Comparison of ENCODE assay signal across 9 mouse cellular contexts in the genomic region with DNA sequence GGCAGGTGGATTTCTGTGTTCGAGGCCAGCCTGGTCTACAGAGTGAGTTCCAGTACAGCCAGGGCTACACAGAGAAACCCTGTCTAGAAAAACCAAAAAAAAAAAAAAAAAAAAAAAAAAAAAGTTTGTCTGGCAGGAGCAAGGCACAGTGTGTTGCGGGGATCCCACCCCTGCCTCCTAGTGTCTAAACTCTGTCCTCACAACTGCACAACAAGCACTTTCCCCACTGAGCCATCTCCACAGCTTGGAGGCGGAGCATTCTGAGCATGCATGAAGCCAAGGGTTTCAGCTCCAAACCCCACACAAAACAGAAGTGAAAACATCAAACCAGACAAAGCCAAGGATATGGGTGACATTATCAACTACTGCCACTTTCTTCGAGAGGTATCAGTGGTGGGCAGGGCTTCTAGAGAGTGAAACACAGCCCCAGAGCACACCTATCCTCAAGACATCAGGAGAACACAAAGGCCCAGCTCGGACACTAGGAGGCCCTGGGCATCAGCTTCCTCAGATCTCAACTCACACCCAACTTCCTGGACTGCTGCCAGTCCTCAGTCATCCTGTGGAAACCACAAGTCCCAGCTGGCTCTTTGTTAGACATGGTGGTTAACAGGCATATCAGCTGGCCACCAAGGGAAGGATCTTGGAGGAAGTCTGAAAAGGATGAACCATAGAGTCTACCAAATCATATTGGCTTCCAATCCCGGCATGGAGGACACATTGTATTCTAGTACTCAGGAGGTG. TPM values are rescaled to one million over a fixed set of nuclear protein-coding genes. Genes with fewer than 3 reads are reported as not detected.
DNase-seq lines count a peak whose midpoint lies in the region; ATAC-seq and TF ChIP-seq lines count a peak whose summit lies in the region.
"Had no signal": no experiment of that assay in that cellular context is flagged by ENCODE, and none has a peak within 500 bp of the region (broad histone marks: within the 10 kb centered on the region; RNA-seq: fewer than 3 reads in every experiment).

No protein-coding gene starts in this region.

- no peak for DNase-seq in forebrain, postnatal 0 days
- DNase-seq in thymus, postnatal 4 days: peak; percentile 32
- no peak for DNase-seq in thymus, adult 18-20 months
- no peak for DNase-seq in cerebellum, adult 11-12 months
- DNase-seq in left cerebral cortex, postnatal 36 days (ENCODE audit: low spot score in 2 of 2): no peak
- no peak for DNase-seq in midbrain, embryonic 10.5 days (ENCODE audit: low spot score)

- H3K9me3 ChIP-seq in forebrain, postnatal 0 days (ENCODE audit: low read length): no peaks in the 10 kb centered on the region
- H3K9me3 ChIP-seq in forebrain, embryonic 12.5 days: no peaks in the 10 kb centered on the region
- no peaks in the 10 kb centered on the region for H3K9me3 ChIP-seq in liver, embryonic 16.5 days (replicated peaks; ENCODE audit: control insufficient read depth, low read length)
- no peaks in the 10 kb centered on the region for H3K9me3 ChIP-seq in midbrain, embryonic 10.5 days (replicated peaks)
- H3K9me3 ChIP-seq: limb, embryonic 12.5 days had no signal

- no peak overlapping the region for H3K4me3 ChIP-seq in forebrain, postnatal 0 days (ENCODE audit: low read depth, low read length)
- no peak overlapping the region for H3K4me3 ChIP-seq in forebrain, embryonic 12.5 days (replicated peaks)
- no peak overlapping the region for H3K4me3 ChIP-seq in liver, embryonic 16.5 days (ENCODE audit: low read depth, low read length)
- H3K4me3 ChIP-seq in midbrain, embryonic 10.5 days: no peak overlapping the region
- H3K4me3 ChIP-seq: limb, embryonic 12.5 days had no signal

- peaks cover 57% of the 10 kb centered on the region for H3K36me3 ChIP-seq in forebrain, postnatal 0 days (ENCODE audit: insufficient read depth)
- H3K36me3 ChIP-seq in forebrain, embryonic 12.5 days (replicated peaks): peaks cover 69% of the 10 kb centered on the region
- H3K36me3 ChIP-seq in liver, embryonic 16.5 days (ENCODE audit: control insufficient read depth, insufficient read depth): peaks cover 36% of the 10 kb centered on the region
- H3K36me3 ChIP-seq in midbrain, embryonic 10.5 days: peaks cover 97% of the 10 kb centered on the region

- no peaks in the 10 kb centered on the region for H3K27me3 ChIP-seq in forebrain, postnatal 0 days (ENCODE audit: insufficient read depth, low read length)
- H3K27me3 ChIP-seq in forebrain, embryonic 12.5 days: no peaks in the 10 kb centered on the region
- no peaks in the 10 kb centered on the region for H3K27me3 ChIP-seq in liver, embryonic 16.5 days (ENCODE audit: control insufficient read depth, insufficient read depth, low read depth, low read length)
- no peaks in the 10 kb centered on the region for H3K27me3 ChIP-seq in midbrain, embryonic 10.5 days (ENCODE audit: low read depth, poor library complexity, severe bottlenecking)
- H3K27me3 ChIP-seq: limb, embryonic 12.5 days had no signal

- TF ChIP-seq CTCF in forebrain, postnatal 0 days (IDR thresholded peaks at IDR 0.05; ENCODE audit: low read depth): peak; percentile 15; the same call in 1 of the 2 replicates

- H3K4me2 ChIP-seq in forebrain, postnatal 0 days (ENCODE audit: low read depth): no peak overlapping the region
- no peak overlapping the region for H3K4me2 ChIP-seq in forebrain, embryonic 12.5 days
- H3K4me2 ChIP-seq in liver, embryonic 16.5 days (ENCODE audit: low read depth, low read length): no peak overlapping the region
- H3K4me2 ChIP-seq: limb, embryonic 12.5 days had no signal

- peak; percentile 61; the same call in 1 of the 2 replicates for ATAC-seq in forebrain, postnatal 0 days
- ATAC-seq in forebrain, embryonic 12.5 days (ENCODE audit: low FRiP score): no peak
- peak; percentile 8; the same call in 1 of the 2 replicates for ATAC-seq in liver, embryonic 16.5 days (ENCODE audit: low read depth)

- no peaks in the 10 kb centered on the region for H3K4me1 ChIP-seq in forebrain, postnatal 0 days (ENCODE audit: insufficient read depth)
- peaks cover 3% of the 10 kb centered on the region; the same call in 1 of the 2 replicates for H3K4me1 ChIP-seq in forebrain, embryonic 12.5 days
- peaks cover 9% of the 10 kb centered on the region for H3K4me1 ChIP-seq in liver, embryonic 16.5 days (ENCODE audit: control insufficient read depth, low read depth, low read length)
- H3K4me1 ChIP-seq in midbrain, embryonic 10.5 days: peaks cover 5% of the 10 kb centered on the region

- no peak overlapping the region for H3K27ac ChIP-seq in forebrain, postnatal 0 days (ENCODE audit: low read depth, low read length)
- H3K27ac ChIP-seq in forebrain, embryonic 12.5 days: no peak overlapping the region
- peak overlapping the region; percentile 1; the same call in 1 of the 2 replicates for H3K27ac ChIP-seq in liver, embryonic 16.5 days (ENCODE audit: low read length)
- no peak overlapping the region for H3K27ac ChIP-seq in midbrain, embryonic 10.5 days (replicated peaks)
- H3K27ac ChIP-seq: limb, embryonic 12.5 days had no signal

- intact Hi-C loops in left cerebral cortex, postnatal 36 days (cut with DNase I): no loop called here

- H3K9ac ChIP-seq in forebrain, postnatal 0 days: no peak overlapping the region
- no peak overlapping the region for H3K9ac ChIP-seq in forebrain, embryonic 12.5 days
- H3K9ac ChIP-seq in liver, embryonic 16.5 days (ENCODE audit: low read depth, low read length): no peak overlapping the region
- H3K9ac ChIP-seq: limb, embryonic 12.5 days had no signal

- WGBS in forebrain, postnatal 0 days: 89% methylated on average over 6 of the region's 6 CpGs
- WGBS in forebrain, embryonic 12.5 days: 82% methylated on average over 6 of the region's 6 CpGs
- WGBS in liver, embryonic 16.5 days (ENCODE audit: insufficient replicate concordance): 48% methylated on average over 6 of the region's 6 CpGs
- WGBS in midbrain, embryonic 10.5 days: 85% methylated on average over 6 of the region's 6 CpGs

RNA-seq across cellular contexts. Expression of a gene that starts 6.8 kb away (rescaled TPM):
- total RNA-seq in forebrain, postnatal 0 days (2014; rRNA removed): 47.1 and 55.1 TPM in 2 replicates
- 8.8 and 12.2 TPM in 2 replicates for polyA plus RNA-seq in forebrain, postnatal 0 days (2015; fragmentation: Nextera tagmentation; extraction: Ambion mirVana)
- 16.4 and 21.2 TPM in 2 replicates for polyA plus RNA-seq in forebrain, embryonic 12.5 days (2016; fragmentation: Nextera tagmentation; extraction: Ambion mirVana)
- polyA plus RNA-seq in liver, embryonic 16.5 days (2015; fragmentation: Nextera tagmentation; extraction: Ambion mirVana): 3.0 and 3.5 TPM in 2 replicates
- 10 to 100 TPM; 50.9 to 53.5 TPM for total RNA-seq in left cerebral cortex, postnatal 36 days (2021)
- polyA plus RNA-seq in midbrain, embryonic 10.5 days (2016; fragmentation: Nextera tagmentation; extraction: Ambion mirVana): 13.1 and 16.3 TPM in 2 replicates

RNA-seq across cellular contexts. Expression of a gene that starts 10.6 kb away (rescaled TPM):
- 21.2 and 29.8 TPM in 2 replicates for total RNA-seq in forebrain, postnatal 0 days (2014; rRNA removed)
- 36.8 and 43.7 TPM in 2 replicates for polyA plus RNA-seq in forebrain, postnatal 0 days (2015; fragmentation: Nextera tagmentation; extraction: Ambion mirVana)
- polyA plus RNA-seq in forebrain, embryonic 12.5 days (2016; fragmentation: Nextera tagmentation; extraction: Ambion mirVana): 77.3 and 84.0 TPM in 2 replicates
- polyA plus RNA-seq in liver, embryonic 16.5 days (2015; fragmentation: Nextera tagmentation; extraction: Ambion mirVana): 16.2 and 23.1 TPM in 2 replicates
- total RNA-seq in left cerebral cortex, postnatal 36 days (2021): 10 to 100 TPM; 59.7 to 76.4 TPM
- 96.8 and 105 TPM in 2 replicates for polyA plus RNA-seq in midbrain, embryonic 10.5 days (2016; fragmentation: Nextera tagmentation; extraction: Ambion mirVana)

RNA-seq across cellular contexts. Expression of a gene that starts 41.9 kb away (rescaled TPM):
- total RNA-seq in forebrain, postnatal 0 days (2014; rRNA removed): 12.5 and 13.7 TPM in 2 replicates
- polyA plus RNA-seq in forebrain, postnatal 0 days (2015; fragmentation: Nextera tagmentation; extraction: Ambion mirVana): 15.5 and 16.1 TPM in 2 replicates
- polyA plus RNA-seq in forebrain, embryonic 12.5 days (2016; fragmentation: Nextera tagmentation; extraction: Ambion mirVana): 16.7 and 16.9 TPM in 2 replicates
- 3.4 and 3.5 TPM in 2 replicates for polyA plus RNA-seq in liver, embryonic 16.5 days (2015; fragmentation: Nextera tagmentation; extraction: Ambion mirVana)
- total RNA-seq in left cerebral cortex, postnatal 36 days (2021): 10 to 100 TPM; 10.3 to 15.1 TPM
- polyA plus RNA-seq in midbrain, embryonic 10.5 days (2016; fragmentation: Nextera tagmentation; extraction: Ambion mirVana): 16.5 and 16.9 TPM in 2 replicates

RNA-seq across cellular contexts. Expression of a gene that starts 42.0 kb away (rescaled TPM):
- 0.77 and 1.00 TPM in 2 replicates for total RNA-seq in forebrain, postnatal 0 days (2014; rRNA removed)
- 1.1 and 1.4 TPM in 2 replicates for polyA plus RNA-seq in forebrain, postnatal 0 days (2015; fragmentation: Nextera tagmentation; extraction: Ambion mirVana)
- 1.1 and 1.6 TPM in 2 replicates for polyA plus RNA-seq in forebrain, embryonic 12.5 days (2016; fragmentation: Nextera tagmentation; extraction: Ambion mirVana)
- 0.54 and 0.74 TPM in 2 replicates for polyA plus RNA-seq in liver, embryonic 16.5 days (2015; fragmentation: Nextera tagmentation; extraction: Ambion mirVana)
- under 1 TPM; 0.61 to 0.81 TPM for total RNA-seq in left cerebral cortex, postnatal 36 days (2021)
- 1.8 and 2.1 TPM in 2 replicates for polyA plus RNA-seq in midbrain, embryonic 10.5 days (2016; fragmentation: Nextera tagmentation; extraction: Ambion mirVana)
